Mouse (Mus musculus): ENCODE results near the gene Erc2.

- TF ChIP-seq GATA1 (IDR thresholded peaks at IDR 0.05; ENCODE audit: borderline replicate concordance, low read length), result no peak
- TF ChIP-seq FLI1 (IDR thresholded peaks at IDR 0.05; ENCODE audit: low read length), result no peak
Measured at GRCm38 (mm10) chr14:28371651-28372050, 749.4 kb downstream of the Erc2 start.
